Mouse (Mus musculus) embryonic facial prominence, embryonic 12.5 days (tissue): ENCODE data around the gene Rhox2g. TPM values are rescaled to one million over a fixed set of nuclear protein-coding genes. Genes with fewer than 3 reads are reported as not detected.
"Not testable (repeated sequence)": the region's sequence is repeated elsewhere in the genome, so short reads cannot be mapped to it uniquely, and the experiment has no call there.

Source experiments
- ATAC-seq: fragments of 200-750 bp; cut with Nextera tagmentation; 2 replicates; pipeline ENCODE4 v1.8.0; 2017; ENCODE audit not compliant: insufficient number of reproducible peaks, insufficient read depth, low FRiP score, low TSS enrichment
- H3K27ac ChIP-seq: fragments of 300-500 bp; sonication (generic); 2 replicates; pipeline ENCODE4 v1.5.1; 2016; ENCODE audit warnings: mild to moderate bottlenecking
- H3K27me3 ChIP-seq: fragments of 300-500 bp; sonication (generic); 2 replicates; pipeline ENCODE4 v1.6.1; 2016; ENCODE audit warnings: mild to moderate bottlenecking, moderate library complexity
- H3K36me3 ChIP-seq: fragments of 300-500 bp; sonication (generic); 2 replicates; pipeline ENCODE4 v1.6.1; 2016; ENCODE audit warnings: mild to moderate bottlenecking
- H3K4me1 ChIP-seq: fragments of 300-500 bp; sonication (generic); 2 replicates; pipeline ENCODE4 v1.6.1; 2016
- H3K4me2 ChIP-seq: fragments of 300-500 bp; sonication (generic); replicated peaks from 2 replicates; pipeline ENCODE4 v1.6.1; 2016; ENCODE audit warnings: mild to moderate bottlenecking, moderate library complexity
- H3K4me3 ChIP-seq: fragments of 300-500 bp; sonication (generic); 2 replicates; pipeline ENCODE4 v1.5.1; 2016; ENCODE audit warnings: mild to moderate bottlenecking
- H3K9ac ChIP-seq: fragments of 300-500 bp; sonication (generic); 2 replicates; pipeline ENCODE4 v1.6.1; 2016; ENCODE audit warnings: mild to moderate bottlenecking, moderate library complexity
- H3K9me3 ChIP-seq: fragments of 300-500 bp; sonication (generic); 2 replicates; pipeline ENCODE4 v1.6.1; 2016; ENCODE audit warnings: mild to moderate bottlenecking, moderate library complexity
- WGBS: fragments of 180-500 bp; shearing (Covaris S2); methylation state at CpG from one replicate; pipeline ENCODE4 v1.1.7; 2016; 5-methylcytosine and 5-hydroxymethylcytosine counted together
- polyA plus RNA-seq: library from polyadenylated mRNA; unstranded; fragments of >200 nt; fragmentation: Nextera tagmentation; extraction: Ambion mirVana; gene quantifications from 2 replicates; pipeline ENCODE4 v1.2.1, GENCODE M21; 2016

Rhox2g gene
- not detected in 2 replicates for polyA plus RNA-seq

GRCm38 (mm10) chrX:37643370-37643769 lies at the start of gene Rhox2g:
Rhox2g (minus strand) TSS chrX:37643470.
- not testable (repeated sequence) for H3K9ac ChIP-seq, ATAC-seq
- 93% methylated on average over 6 of the region's 6 CpGs for WGBS

GRCm38 (mm10) chrX:37692261-37692660 lies 49.0 kb upstream of the Rhox2g start:
- Histone ChIP-seq H3K4me1 (no peaks in the 10 kb centered on the region), H3K4me3 (no peak overlapping the region), H3K9me3 (no peaks in the 10 kb centered on the region), H3K9ac (no peak overlapping the region), H3K4me2 (no peak overlapping the region), H3K27me3 (no peaks in the 10 kb centered on the region), H3K36me3 (no peaks in the 10 kb centered on the region), H3K27ac (no peak overlapping the region)
- ATAC-seq = no peak
- 74% methylated on average over 2 of the region's 2 CpGs for WGBS

More at GRCm38 (mm10) chrX:37643370-37643769, at the start of gene Rhox2g:
- not testable (repeated sequence) for H3K4me2 ChIP-seq, H3K9me3 ChIP-seq, H3K36me3 ChIP-seq, H3K27me3 ChIP-seq, H3K4me3 ChIP-seq, H3K4me1 ChIP-seq, H3K27ac ChIP-seq

GRCm38 (mm10) chrX:37683031-37683715 lies 39.9 kb upstream of the Rhox2g start:
- no peaks in the 10 kb centered on the region for H3K4me1 ChIP-seq
- no peaks in the 10 kb centered on the region for H3K27me3 ChIP-seq
- no peak for ATAC-seq
- H3K4me3 ChIP-seq = no peak overlapping the region
- no peak overlapping the region for H3K9ac ChIP-seq
- WGBS = 83% methylated on average over 24 of the region's 24 CpGs
- no peak overlapping the region for H3K27ac ChIP-seq
- H3K36me3 ChIP-seq = no peaks in the 10 kb centered on the region
- H3K4me2 ChIP-seq = no peak overlapping the region
- H3K9me3 ChIP-seq = no peaks in the 10 kb centered on the region

- H3K27ac ChIP-seq, H3K4me2 ChIP-seq, H3K27me3 ChIP-seq, H3K9me3 ChIP-seq, H3K4me1 ChIP-seq, ATAC-seq, H3K9ac ChIP-seq, H3K4me3 ChIP-seq, H3K36me3 ChIP-seq: not testable (repeated sequence)
- 88% methylated on average over 8 of the region's 8 CpGs for WGBS
Observed at GRCm38 (mm10) chrX:37673177-37673576, 29.9 kb upstream of the Rhox2g start, which contains the start of gene Rhox2h. Rhox2h (minus strand) TSS chrX:37673277.

GRCm38 (mm10) chrX:37668664-37669063 lies 25.4 kb upstream of the Rhox2g start, which contains the start of gene Rhox3h:
Rhox3h (minus strand) TSS chrX:37668764.
- ATAC-seq, H3K27ac ChIP-seq, H3K9ac ChIP-seq, H3K9me3 ChIP-seq, H3K27me3 ChIP-seq, H3K4me3 ChIP-seq, H3K4me2 ChIP-seq, H3K36me3 ChIP-seq, H3K4me1 ChIP-seq: not testable (repeated sequence)
- WGBS = 100% methylated on average over 1 of the region's 3 CpGs

GRCm38 (mm10) chrX:37651227-37651626 lies 8.0 kb upstream of the Rhox2g start, which contains the start of gene Rhox4g:
Rhox4g (minus strand) TSS chrX:37651327.
- H3K4me3 ChIP-seq, ATAC-seq: not testable (repeated sequence)
- 88% methylated on average over 16 of the region's 20 CpGs for WGBS

GRCm38 (mm10) chrX:37628512-37628911 lies 14.8 kb downstream of the Rhox2g start, which contains the start of gene Rhox3g:
Rhox3g (minus strand) TSS chrX:37628612.
- not testable (repeated sequence) for H3K36me3 ChIP-seq, H3K4me3 ChIP-seq, H3K27me3 ChIP-seq, H3K9ac ChIP-seq, H3K4me1 ChIP-seq, H3K27ac ChIP-seq, ATAC-seq, H3K4me2 ChIP-seq, H3K9me3 ChIP-seq
- 93% methylated on average over 2 of the region's 2 CpGs for WGBS

More at GRCm38 (mm10) chrX:37651227-37651626, 8.0 kb upstream of the Rhox2g start, which contains the start of gene Rhox4g:
- H3K9me3 ChIP-seq, H3K9ac ChIP-seq, H3K4me2 ChIP-seq, H3K36me3 ChIP-seq, H3K27ac ChIP-seq, H3K27me3 ChIP-seq, H3K4me1 ChIP-seq: not testable (repeated sequence)

- not testable (repeated sequence) for H3K4me1 ChIP-seq, H3K27me3 ChIP-seq, H3K4me2 ChIP-seq, H3K9me3 ChIP-seq, H3K36me3 ChIP-seq, H3K4me3 ChIP-seq, ATAC-seq, H3K9ac ChIP-seq, H3K27ac ChIP-seq
- WGBS = 94% methylated on average over 16 of the region's 19 CpGs
Observed at GRCm38 (mm10) chrX:37607604-37608003, 35.7 kb downstream of the Rhox2g start, which contains the start of gene Rhox4f. Rhox4f (minus strand) TSS chrX:37607704.

Other genes starting within 250 kb of the Rhox2g start
- not detected in 2 replicates for gene Rhox2b, start 231.4 kb downstream of the Rhox2g start, polyA plus RNA-seq
- gene Rhox4b, start 211.0 kb downstream of the Rhox2g start, polyA plus RNA-seq = 0.34 and 1.0 TPM in 2 replicates
- gene Rhox2c, start 189.8 kb downstream of the Rhox2g start, polyA plus RNA-seq = 0.88 and 1.0 TPM in 2 replicates
- not detected in 2 replicates for gene Rhox3c, start 184.9 kb downstream of the Rhox2g start, polyA plus RNA-seq
- gene Rhox4c, start 163.1 kb downstream of the Rhox2g start, polyA plus RNA-seq = not detected in 2 replicates
- not detected in 2 replicates for gene Rhox2d, start 150.0 kb downstream of the Rhox2g start, polyA plus RNA-seq
- gene Rhox4d, start 129.1 kb downstream of the Rhox2g start, polyA plus RNA-seq = not detected in 2 replicates
- not detected in 2 replicates for gene Rhox2e, start 113.0 kb downstream of the Rhox2g start, polyA plus RNA-seq
- gene Rhox3e, start 101.5 kb downstream of the Rhox2g start, polyA plus RNA-seq = not detected in 2 replicates
- gene Rhox4e, start 86.1 kb downstream of the Rhox2g start, polyA plus RNA-seq = not detected in 2 replicates
- 0.55 TPM in 1 of 2 replicates, not detected in the other for gene Rhox2f, start 72.1 kb downstream of the Rhox2g start, polyA plus RNA-seq
- gene Rhox3f, start 62.5 kb downstream of the Rhox2g start, polyA plus RNA-seq = not detected in 2 replicates
- gene Rhox4f, start 35.8 kb downstream of the Rhox2g start, polyA plus RNA-seq = not detected in 2 replicates
- gene Rhox3g, start 14.9 kb downstream of the Rhox2g start, polyA plus RNA-seq = not detected in 2 replicates
- gene Rhox4g, start 7.9 kb upstream of the Rhox2g start, polyA plus RNA-seq = not detected in 2 replicates
- gene Rhox3h, start 25.3 kb upstream of the Rhox2g start, polyA plus RNA-seq = not detected in 2 replicates
- gene Rhox2h, start 29.8 kb upstream of the Rhox2g start, polyA plus RNA-seq = not detected in 2 replicates
- gene Rhox5, start 161.4 kb upstream of the Rhox2g start, polyA plus RNA-seq = 1.9 and 2.4 TPM in 2 replicates
- not detected in 2 replicates for gene Rhox6, start 183.4 kb upstream of the Rhox2g start, polyA plus RNA-seq
- gene Rhox7a, start 188.2 kb upstream of the Rhox2g start, polyA plus RNA-seq = not detected in 2 replicates
- gene Rhox8, start 235.5 kb upstream of the Rhox2g start, polyA plus RNA-seq = not detected in 2 replicates